Mouse (Mus musculus) spleen, embryonic (tissue): ENCODE measurements around the gene Kdm8.

Source experiments
- CTCF ChIA-PET: fragments of 350-600 bp; sonication (Branson Sonifier 250); formaldehyde crosslinking; loops from one replicate; lab custom pipeline; 2022; lab: Charles Lee

Gene Kdm8

DNA sequence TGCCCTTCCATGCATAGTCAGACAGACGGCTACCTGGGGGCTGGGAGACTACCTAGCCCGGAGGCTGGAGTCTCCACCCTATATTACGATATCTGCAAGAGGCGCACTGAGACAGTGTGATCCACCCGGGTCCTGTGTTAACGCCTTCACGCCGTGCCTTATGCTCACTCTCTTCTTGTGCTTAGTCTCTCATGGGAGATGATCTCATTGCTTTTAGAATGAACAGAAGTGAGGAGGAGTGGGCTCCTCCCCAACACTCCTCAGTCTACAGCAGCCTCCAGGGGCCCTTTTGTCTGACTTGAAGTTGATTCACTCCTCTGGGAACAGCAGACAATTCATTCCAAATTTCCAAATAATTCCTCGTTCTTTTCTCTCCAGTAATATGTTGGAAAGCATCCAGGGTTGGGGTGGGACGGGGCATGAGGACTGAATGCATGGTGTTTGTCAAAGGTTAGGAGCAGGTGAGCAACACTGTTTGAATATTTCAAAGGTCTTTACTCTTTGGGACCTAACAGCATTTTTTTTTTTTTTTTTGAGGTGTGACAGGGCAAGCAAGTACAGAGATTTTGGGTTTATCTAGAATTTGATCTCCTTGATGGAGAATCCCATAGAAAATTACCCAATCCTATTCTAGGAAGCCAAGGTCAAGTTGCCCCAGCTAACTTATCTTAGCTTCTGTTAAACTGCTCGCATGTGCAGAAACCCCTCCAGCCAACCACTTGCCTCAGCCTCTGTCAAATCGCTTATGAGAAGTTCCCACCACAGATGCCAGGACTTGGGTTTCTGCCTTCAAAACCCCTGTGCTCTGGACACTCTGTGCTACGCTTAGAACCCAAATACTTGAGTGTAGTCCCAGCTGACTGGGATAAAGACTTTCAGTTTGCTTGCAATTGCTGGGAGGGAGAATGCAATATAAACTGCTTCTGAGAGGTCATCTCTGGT is 55.7 kb downstream of the Kdm8 start:
- CTCF ChIA-PET = interaction anchor here (0.7 kb wide), 1 partner anchor 31 kb away, joined by 8 read pairs; no protein-coding TSS in a partner anchor

DNA sequence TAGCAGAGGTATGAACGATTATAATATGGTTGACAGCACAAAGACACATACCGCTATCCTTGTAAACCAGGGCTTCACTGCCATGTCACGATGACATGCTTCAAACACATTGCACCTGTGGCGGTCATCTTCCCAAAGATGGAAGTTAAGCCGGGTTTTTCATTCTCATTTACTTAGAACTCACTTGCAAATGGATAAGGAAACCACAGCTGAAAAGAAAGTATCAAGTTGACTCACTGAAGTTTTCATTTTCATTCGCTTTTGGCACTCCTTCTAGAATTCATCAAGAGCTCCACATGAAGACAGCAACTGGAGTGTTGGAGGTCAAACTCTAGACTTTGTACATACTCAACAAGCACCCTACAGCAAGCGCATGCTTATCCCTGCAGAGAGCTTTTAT is 56.4 kb downstream of the Kdm8 start:
- CTCF ChIA-PET = interaction anchor here (0.7 kb wide), 1 partner anchor 35 kb away, joined by 3 read pairs; no protein-coding TSS in a partner anchor

DNA sequence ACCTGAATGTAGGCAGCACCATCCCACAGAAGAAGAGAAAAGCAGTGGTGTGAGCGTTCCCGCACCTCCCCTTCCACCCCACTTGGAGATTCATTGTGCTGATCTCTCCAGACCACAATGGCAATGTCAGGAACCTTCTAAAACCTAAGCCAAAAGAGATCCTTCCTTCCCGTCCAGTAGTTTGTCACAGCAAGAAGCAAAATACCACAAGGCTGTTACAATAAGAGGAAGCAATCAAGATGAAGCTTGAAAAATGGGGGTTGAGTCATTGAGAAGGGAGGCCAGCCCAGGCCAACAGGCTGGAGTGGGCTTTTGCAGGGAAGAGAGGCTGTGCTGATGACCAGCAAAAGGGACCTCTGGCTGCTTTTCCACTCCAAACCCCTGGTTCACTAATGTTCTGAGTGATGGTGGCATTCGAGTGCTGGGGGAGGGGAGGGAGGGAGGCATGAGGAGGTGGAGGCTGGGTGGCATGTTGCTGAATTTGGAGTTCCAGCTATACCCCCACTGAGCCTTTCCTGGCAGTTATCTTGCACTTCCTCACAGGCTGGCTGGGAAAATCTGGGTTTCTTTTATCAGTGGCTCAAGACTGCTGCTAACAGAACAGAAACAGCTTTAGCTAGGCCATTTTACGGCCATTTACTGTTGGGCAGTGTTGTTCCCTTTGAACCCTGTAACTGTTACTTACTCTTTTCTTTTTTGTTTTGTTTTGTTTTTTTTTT is 59.1 kb downstream of the Kdm8 start:
- CTCF ChIA-PET = interaction anchor here (0.6 kb wide), 1 partner anchor 8 kb away, joined by 4 read pairs; no protein-coding TSS in a partner anchor

DNA sequence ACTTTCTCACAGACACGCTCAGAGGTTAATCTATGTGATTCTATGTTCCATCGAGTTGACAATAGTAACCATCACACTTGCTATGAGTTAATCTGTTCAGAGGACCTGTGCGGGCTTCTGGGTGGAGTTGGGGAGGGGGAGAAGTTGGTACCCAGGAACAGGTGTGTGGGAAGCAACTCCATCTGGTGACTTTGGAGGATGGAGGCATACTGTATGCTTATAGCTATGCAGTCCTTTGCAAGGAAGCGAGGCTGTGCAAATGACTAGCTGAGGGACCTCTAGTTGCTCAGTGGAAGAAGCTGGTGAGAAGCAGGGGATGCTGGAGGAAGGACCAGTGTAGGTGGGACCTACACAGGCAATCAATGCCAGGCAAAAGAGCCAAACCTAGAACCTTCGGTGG is 60.1 kb downstream of the Kdm8 start:
- CTCF ChIA-PET = interaction anchor here (0.5 kb wide), 1 partner anchor 76 kb away, joined by 3 read pairs; no protein-coding TSS in a partner anchor

DNA sequence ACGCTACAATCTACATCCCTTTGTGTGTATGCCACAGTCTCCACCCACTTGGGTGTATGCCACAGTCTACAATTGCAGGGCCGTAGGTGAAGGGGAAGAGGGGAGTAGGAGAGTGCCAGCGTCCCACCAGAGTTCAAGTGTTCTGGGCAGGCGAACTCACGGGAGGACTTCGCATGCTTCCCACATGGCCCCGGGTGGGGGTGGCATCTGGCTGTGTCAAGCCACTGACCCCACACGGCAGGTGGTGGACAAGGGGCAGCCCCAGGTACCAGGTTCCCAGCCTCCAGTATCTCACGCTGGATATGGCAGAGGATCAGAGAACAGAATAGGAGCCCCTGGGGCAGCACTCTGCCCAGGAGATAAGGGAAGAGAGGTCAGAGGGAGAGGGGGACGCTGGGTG is 61.1 kb downstream of the Kdm8 start:
- CTCF ChIA-PET = no interaction called here

DNA sequence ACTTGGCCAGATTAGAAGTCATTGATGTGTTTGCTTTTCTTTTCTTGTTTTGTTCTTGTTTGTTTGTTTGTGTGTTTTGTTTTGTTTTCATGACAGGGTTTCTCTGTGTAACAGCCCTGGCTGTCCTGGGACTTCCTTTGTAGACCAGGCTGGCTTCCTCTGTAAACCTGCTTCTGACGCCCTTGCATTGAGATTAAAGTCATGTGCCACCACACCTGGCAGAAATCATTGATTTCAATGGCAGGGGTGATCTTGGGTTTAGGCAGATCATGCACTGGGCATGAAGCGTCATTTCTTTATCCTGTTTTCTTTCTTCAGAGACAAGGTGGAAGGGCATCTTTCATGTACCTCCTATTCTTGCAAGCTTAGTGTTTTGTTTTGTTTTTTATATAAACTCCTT is 62.8 kb downstream of the Kdm8 start:
- CTCF ChIA-PET = no interaction called here

DNA sequence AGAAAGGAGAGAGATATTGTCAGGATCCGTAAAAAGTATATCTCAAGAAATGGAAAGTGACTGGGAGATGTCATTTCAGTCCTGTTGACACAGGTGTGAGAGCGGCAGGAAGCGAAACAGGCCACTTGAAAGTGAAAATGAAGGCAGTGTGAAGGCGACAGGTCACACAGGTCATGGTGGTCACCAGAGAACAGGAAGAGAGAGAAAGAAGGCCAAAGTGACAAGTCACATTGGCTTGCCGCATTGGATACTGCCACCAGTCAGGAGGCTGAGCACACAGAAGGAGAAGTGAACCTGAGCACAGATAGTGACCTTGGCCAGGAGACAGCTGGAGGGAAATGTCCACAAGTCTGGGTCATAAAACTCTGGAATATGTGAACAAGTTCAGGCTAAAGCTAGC is 67.0 kb downstream of the Kdm8 start:
- CTCF ChIA-PET = interaction anchor here (0.7 kb wide), 1 partner anchor 8 kb away, joined by 4 read pairs; no protein-coding TSS in a partner anchor

DNA sequence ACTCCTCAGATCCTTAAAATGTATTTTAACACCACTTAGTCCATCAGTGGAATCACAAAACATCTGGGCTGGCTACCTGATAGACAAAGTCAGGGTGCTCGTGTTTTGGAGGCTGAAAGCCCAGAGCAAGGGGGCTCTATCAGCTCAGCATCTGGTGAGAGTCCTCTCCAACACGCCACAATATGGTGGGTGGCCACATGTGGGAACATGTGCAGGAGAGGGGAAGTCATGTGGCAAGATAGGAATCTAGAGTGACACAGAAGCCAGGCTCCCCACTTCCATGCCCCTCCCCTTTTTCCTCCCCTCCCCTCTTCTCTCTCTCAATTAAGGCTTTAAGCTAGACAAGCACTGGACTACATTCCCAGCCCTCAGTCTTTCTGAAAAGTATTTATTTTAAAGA is 67.4 kb downstream of the Kdm8 start:
- CTCF ChIA-PET = interaction anchor here (0.6 to 0.7 kb wide), 3 partner anchors 9 to 30 kb away, joined by 3 to 14 read pairs (median 4); no protein-coding TSS in a partner anchor
